Mouse (Mus musculus) heart, postnatal 0 days (tissue): ENCODE data around the gene Znhit2.

Experiments used
- CTCF ChIP-seq: IDR thresholded peaks from 2 replicates; pipeline ENCODE4 v1.5.1; 2016; ENCODE audit warnings: antibody characterized with exemption, control low read depth, low read depth
- EP300 ChIP-seq: IDR thresholded peaks from 2 replicates; pipeline ENCODE4 v1.6.1; 2016; ENCODE audit warnings: antibody characterized with exemption, low read depth

DNA sequence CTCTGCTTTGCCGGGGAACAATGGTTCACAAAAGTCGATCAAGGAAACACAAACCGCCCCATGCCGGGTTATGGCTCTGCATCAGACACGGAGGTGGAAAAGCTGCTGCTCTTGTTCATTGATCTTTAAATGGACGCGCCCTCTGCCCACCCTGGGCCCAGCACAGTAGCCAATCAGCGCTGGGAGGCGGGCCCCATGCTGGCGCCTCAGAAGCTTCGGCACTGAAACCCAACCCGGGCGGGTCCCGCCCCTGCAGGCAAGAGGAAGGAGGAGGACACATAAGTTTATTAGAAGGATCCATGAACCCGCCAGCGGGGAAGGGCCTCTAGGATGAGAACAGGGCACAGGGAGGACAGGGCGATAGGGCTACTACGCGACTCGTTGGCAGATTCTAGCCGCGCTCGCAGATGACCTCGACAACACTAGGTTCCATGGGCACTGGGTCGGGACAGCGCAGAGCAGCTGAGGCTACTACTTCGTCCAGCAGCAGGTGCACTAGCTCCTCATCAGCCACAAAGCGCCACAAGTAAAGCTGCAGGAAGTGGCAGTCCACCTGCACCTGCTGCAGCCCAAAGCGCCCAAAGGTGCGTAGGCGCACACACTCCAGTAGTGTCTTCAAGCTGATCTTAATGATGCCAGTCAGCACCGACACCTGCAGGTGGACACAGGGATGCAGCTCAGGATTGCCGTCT is 6.9 kb downstream of the Znhit2 start, which contains the start of gene Tm7sf2:
- TF ChIP-seq CTCF: no peak
- no peak for TF ChIP-seq EP300
